Mouse (Mus musculus) neural tube, embryonic 13.5 days (tissue): Measurements from ENCODE around the gene Cldn6. TPM values are rescaled to one million over a fixed set of nuclear protein-coding genes. Genes with fewer than 3 reads are reported as not detected.

Experiments
- ATAC-seq: fragments of 200-750 bp; cut with Nextera tagmentation; 2 replicates; pipeline ENCODE4 v1.8.0; 2017; ENCODE audit warnings: low read depth, mild to moderate bottlenecking, moderate TSS enrichment, moderate library complexity
- H3K27ac ChIP-seq: fragments of 300-500 bp; sonication (generic); replicated peaks from 2 replicates; pipeline ENCODE4 v1.5.1; 2015; ENCODE audit warnings: moderate library complexity, mild to moderate bottlenecking, inconsistent platforms
- H3K27me3 ChIP-seq: fragments of 300-500 bp; sonication (generic); 2 replicates; pipeline ENCODE4 v1.6.1; 2015; ENCODE audit warnings: mild to moderate bottlenecking, inconsistent platforms
- H3K36me3 ChIP-seq: fragments of 300-500 bp; sonication (generic); 2 replicates; pipeline ENCODE4 v1.6.1; 2015; ENCODE audit warnings: mild to moderate bottlenecking, inconsistent platforms
- H3K4me1 ChIP-seq: fragments of 300-500 bp; sonication (generic); replicated peaks from 2 replicates; pipeline ENCODE4 v1.6.1; 2015; ENCODE audit warnings: inconsistent platforms
- H3K4me2 ChIP-seq: fragments of 300-500 bp; sonication (generic); 2 replicates; pipeline ENCODE4 v1.6.1; 2015; ENCODE audit warnings: inconsistent platforms, mild to moderate bottlenecking, moderate library complexity
- H3K4me3 ChIP-seq: fragments of 300-500 bp; sonication (generic); 2 replicates; pipeline ENCODE4 v1.5.1; 2015; ENCODE audit warnings: mild to moderate bottlenecking, inconsistent platforms
- H3K9ac ChIP-seq: fragments of 300-500 bp; sonication (generic); 2 replicates; pipeline ENCODE4 v1.6.1; 2015; ENCODE audit warnings: moderate library complexity, mild to moderate bottlenecking, inconsistent platforms
- H3K9me3 ChIP-seq: fragments of 300-500 bp; sonication (generic); 2 replicates; pipeline ENCODE4 v1.6.1; 2016; ENCODE audit warnings: inconsistent platforms
- WGBS: fragments of 180-500 bp; shearing (Covaris S2); methylation state at CpG from one replicate; pipeline ENCODE4 v1.1.7; 2015; 5-methylcytosine and 5-hydroxymethylcytosine counted together
- polyA plus RNA-seq: library from polyadenylated mRNA; unstranded; fragments of >200 nt; fragmentation: Nextera tagmentation; extraction: Ambion mirVana; gene quantifications from 2 replicates; pipeline ENCODE4 v1.2.1, GENCODE M21; 2015

The Cldn6 gene
- polyA plus RNA-seq, 1 experiment from 2014 or later: 0.53 TPM

- peaks cover 54% of the 10 kb centered on the region for H3K27me3 ChIP-seq
- H3K4me2 ChIP-seq: no peak overlapping the region
- ATAC-seq: no peak
- no peak overlapping the region for H3K27ac ChIP-seq
- H3K36me3 ChIP-seq: no peaks in the 10 kb centered on the region
- 3% methylated on average over 14 of the region's 14 CpGs for WGBS
- no peak overlapping the region for H3K4me3 ChIP-seq
- H3K9me3 ChIP-seq: no peaks in the 10 kb centered on the region
- H3K4me1 ChIP-seq: peaks cover 8% of the 10 kb centered on the region
- no peak overlapping the region for H3K9ac ChIP-seq
Measured at GRCm38 (mm10) chr17:23660876-23661200, 18.2 kb upstream of the Cldn6 start.

GRCm38 (mm10) chr17:23661526-23661925 lies 17.5 kb upstream of the Cldn6 start:
- Histone ChIP-seq H3K9me3 (no peaks in the 10 kb centered on the region), H3K4me3 (no peak overlapping the region), H3K27me3 (peaks cover 52% of the 10 kb centered on the region), H3K9ac (no peak overlapping the region), H3K27ac (no peak overlapping the region), H3K4me1 (peaks cover 8% of the 10 kb centered on the region), H3K4me2 (no peak overlapping the region), H3K36me3 (peaks cover 7% of the 10 kb centered on the region; the same call in 1 of the 2 replicates)
- ATAC-seq: no peak
- WGBS: 1% methylated on average over 9 of the region's 9 CpGs

- Histone ChIP-seq H3K4me2 (no peak overlapping the region), H3K27me3 (peaks cover 41% of the 10 kb centered on the region), H3K27ac (no peak overlapping the region), H3K9ac (no peak overlapping the region), H3K9me3 (no peaks in the 10 kb centered on the region), H3K4me1 (peaks cover 8% of the 10 kb centered on the region), H3K36me3 (peaks cover 36% of the 10 kb centered on the region), H3K4me3 (no peak overlapping the region)
- peak; percentile 33; the same call in 1 of the 2 replicates for ATAC-seq
- WGBS: 10% methylated on average over 5 of the region's 5 CpGs
Measured at GRCm38 (mm10) chr17:23664556-23665021, 14.5 kb upstream of the Cldn6 start.

- 88% methylated on average over 14 of the region's 14 CpGs for WGBS
- no peak for ATAC-seq
Measured at GRCm38 (mm10) chr17:23665511-23665910, 13.5 kb upstream of the Cldn6 start.

GRCm38 (mm10) chr17:23670516-23671074 lies 8.5 kb upstream of the Cldn6 start:
- H3K9ac ChIP-seq: no peak overlapping the region
- H3K4me3 ChIP-seq: no peak overlapping the region
- ATAC-seq: no peak
- no peak overlapping the region for H3K27ac ChIP-seq
- WGBS: 91% methylated on average over 7 of the region's 7 CpGs
- no peaks in the 10 kb centered on the region for H3K9me3 ChIP-seq
- H3K4me1 ChIP-seq: peaks cover 33% of the 10 kb centered on the region
- H3K36me3 ChIP-seq: peaks cover 48% of the 10 kb centered on the region
- peaks cover 15% of the 10 kb centered on the region for H3K27me3 ChIP-seq
- no peak overlapping the region for H3K4me2 ChIP-seq

More at GRCm38 (mm10) chr17:23665511-23665910, 13.5 kb upstream of the Cldn6 start:
- H3K4me1 ChIP-seq: peaks cover 5% of the 10 kb centered on the region
- peaks cover 32% of the 10 kb centered on the region for H3K27me3 ChIP-seq
- no peak overlapping the region for H3K4me3 ChIP-seq
- no peak overlapping the region for H3K4me2 ChIP-seq
- H3K9me3 ChIP-seq: no peaks in the 10 kb centered on the region
- H3K9ac ChIP-seq: no peak overlapping the region
- no peak overlapping the region for H3K27ac ChIP-seq
- H3K36me3 ChIP-seq: peaks cover 46% of the 10 kb centered on the region

- Histone ChIP-seq H3K4me1 (peaks cover 42% of the 10 kb centered on the region), H3K27me3 (peaks cover 24% of the 10 kb centered on the region), H3K36me3 (peaks cover 41% of the 10 kb centered on the region), H3K4me2 (no peak overlapping the region), H3K4me3 (no peak overlapping the region), H3K9ac (no peak overlapping the region), H3K27ac (no peak overlapping the region), H3K9me3 (no peaks in the 10 kb centered on the region)
- no peak for ATAC-seq
- 96% methylated on average over 3 of the region's 3 CpGs for WGBS
Measured at GRCm38 (mm10) chr17:23671519-23671918, 7.5 kb upstream of the Cldn6 start.

GRCm38 (mm10) chr17:23672761-23673160 lies 6.3 kb upstream of the Cldn6 start:
- Histone ChIP-seq H3K4me2 (peak overlapping the region; percentile 88), H3K4me3 (peak overlapping the region; percentile 59), H3K27ac (no peak overlapping the region), H3K9ac (peak overlapping the region; percentile 84; the same call in 1 of the 2 replicates), H3K27me3 (peaks cover 34% of the 10 kb centered on the region), H3K4me1 (peaks cover 54% of the 10 kb centered on the region), H3K36me3 (peaks cover 29% of the 10 kb centered on the region), H3K9me3 (no peaks in the 10 kb centered on the region)
- 68% methylated on average over 3 of the region's 3 CpGs for WGBS
- 0 out of 2 replicates have a peak, but pooled peaks have one; percentile 0 for ATAC-seq

- WGBS: under 1% methylated on average over 45 of the region's 45 CpGs
- peak; percentile 94 for ATAC-seq
- H3K4me1 ChIP-seq: peaks cover 54% of the 10 kb centered on the region
Measured at GRCm38 (mm10) chr17:23673424-23674073, 5.5 kb upstream of the Cldn6 start, which contains the start of the genes Hcfc1r1 and Thoc6. Hcfc1r1 (plus strand) TSS chr17:23673596. Thoc6 (minus strand) TSS chr17:23673882.

GRCm38 (mm10) chr17:23674271-23674952 lies 4.6 kb upstream of the Cldn6 start:
- Histone ChIP-seq H3K9ac (peak overlapping the region; percentile 84), H3K4me2 (peak overlapping the region; percentile 88), H3K27me3 (peaks cover 51% of the 10 kb centered on the region), H3K27ac (no peak overlapping the region), H3K9me3 (no peaks in the 10 kb centered on the region), H3K4me1 (peaks cover 58% of the 10 kb centered on the region), H3K36me3 (peaks cover 13% of the 10 kb centered on the region), H3K4me3 (peak overlapping the region; percentile 59)
- no peak for ATAC-seq
- WGBS: 42% methylated on average over 9 of the region's 9 CpGs

More at GRCm38 (mm10) chr17:23673424-23674073, 5.5 kb upstream of the Cldn6 start, which contains the start of the genes Hcfc1r1 and Thoc6:
- Histone ChIP-seq H3K9me3 (no peaks in the 10 kb centered on the region), H3K4me3 (peak within 1 kb of the TSS; percentile 59), H3K4me2 (peak within 1 kb of the TSS; percentile 88), H3K27ac (peak within 1 kb of the TSS; percentile 83), H3K36me3 (peaks cover 22% of the 10 kb centered on the region), H3K27me3 (peaks cover 42% of the 10 kb centered on the region), H3K9ac (peak within 1 kb of the TSS; percentile 84)

- no peak overlapping the region for H3K27ac ChIP-seq
- peak overlapping the region; percentile 88 for H3K4me2 ChIP-seq
- H3K9me3 ChIP-seq: no peaks in the 10 kb centered on the region
- peaks cover 6% of the 10 kb centered on the region for H3K36me3 ChIP-seq
- ATAC-seq: no peak
- H3K9ac ChIP-seq: 0 out of 2 replicates have a peak overlapping the region, but pooled peaks have one; percentile 17
- peaks cover 60% of the 10 kb centered on the region for H3K4me1 ChIP-seq
- 41% methylated on average over 5 of the region's 5 CpGs for WGBS
- no peak overlapping the region for H3K4me3 ChIP-seq
- peaks cover 58% of the 10 kb centered on the region for H3K27me3 ChIP-seq
Measured at GRCm38 (mm10) chr17:23675127-23675526, 3.9 kb upstream of the Cldn6 start.

- Histone ChIP-seq H3K4me3 (peak overlapping the region; percentile 44), H3K27me3 (peaks cover 64% of the 10 kb centered on the region), H3K27ac (no peak overlapping the region), H3K4me1 (peaks cover 60% of the 10 kb centered on the region), H3K36me3 (no peaks in the 10 kb centered on the region), H3K9me3 (no peaks in the 10 kb centered on the region), H3K9ac (no peak overlapping the region; the same call in 1 of the 2 replicates), H3K4me2 (peak overlapping the region; percentile 88)
- WGBS: 10% methylated on average over 15 of the region's 15 CpGs
- ATAC-seq: no peak
Measured at GRCm38 (mm10) chr17:23675564-23676281, 3.3 kb upstream of the Cldn6 start.
